Comparison of ENCODE assay signal across 9 mouse cellular contexts in the genomic region with DNA sequence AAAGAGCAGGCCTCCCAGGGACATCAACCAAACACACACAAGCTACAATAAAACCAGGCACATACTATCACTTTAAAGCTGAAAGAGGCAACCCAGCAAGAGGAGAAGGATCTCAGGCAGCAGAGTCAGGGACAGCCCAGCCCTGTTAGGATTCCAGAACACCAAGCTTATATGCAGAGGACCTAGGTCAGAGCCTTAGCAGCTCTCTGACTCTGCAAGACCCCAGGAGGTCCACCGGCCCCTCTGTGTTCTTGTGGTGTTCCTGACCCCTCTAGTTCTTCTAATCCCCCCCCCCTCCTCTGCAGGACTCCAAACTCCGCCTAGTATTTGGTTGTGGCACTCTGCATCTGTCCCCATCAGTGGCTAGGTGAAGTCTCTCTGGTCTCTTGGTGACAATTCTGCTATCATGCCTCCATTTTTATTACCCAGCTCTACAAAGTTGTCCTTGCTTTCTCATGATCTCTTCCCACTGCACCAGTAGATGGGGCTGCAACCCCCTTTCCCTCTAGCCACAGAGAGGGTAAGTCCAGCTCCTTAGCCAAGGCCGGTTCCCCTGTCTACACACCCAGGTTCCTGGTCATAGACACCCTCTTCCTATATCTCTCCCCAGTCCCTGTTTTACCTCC. TPM values are rescaled to one million over a fixed set of nuclear protein-coding genes. Genes with fewer than 3 reads are reported as not detected.
DNase-seq lines count a peak whose midpoint lies in the region; ATAC-seq lines count a peak whose summit lies in the region.
"Had no signal": no experiment of that assay in that cellular context is flagged by ENCODE, and none has a peak within 500 bp of the region (broad histone marks: within the 10 kb centered on the region; RNA-seq: fewer than 3 reads in every experiment).

No protein-coding gene starts in this region.

- H3K36me3 ChIP-seq in erythroblast, embryonic 14.5 days (ENCODE audit: control insufficient read depth), result peaks cover 29% of the 10 kb centered on the region
- H3K36me3 ChIP-seq in lung, embryonic 15.5 days, result peaks cover 25% of the 10 kb centered on the region
- peaks cover 22% of the 10 kb centered on the region for H3K36me3 ChIP-seq in intestine, embryonic 14.5 days (ENCODE audit: control insufficient read depth, insufficient read depth, low read length)

- no peak for DNase-seq in lung, postnatal 14 days
- DNase-seq in intestine, embryonic 14.5 days (ENCODE audit: low spot score), result no peak
- DNase-seq in retina, postnatal 1 day, result peak; percentile 49
- DNase-seq in cerebellum, adult 18-20 months, result no peak
- DNase-seq in frontal cortex, postnatal 14 days (ENCODE audit: low spot score in 2 of 2), result no peak

- H3K4me3 ChIP-seq in erythroblast, embryonic 14.5 days (replicated peaks), result peak overlapping the region; percentile 19
- no peak overlapping the region for H3K4me3 ChIP-seq in lung, embryonic 15.5 days
- H3K4me3 ChIP-seq in intestine, embryonic 14.5 days (ENCODE audit: low read depth, low read length), result no peak overlapping the region

- H3K9me3 ChIP-seq in erythroblast, embryonic 14.5 days (ENCODE audit: control insufficient read depth, low read length), result no peaks in the 10 kb centered on the region
- H3K9me3 ChIP-seq in lung, embryonic 15.5 days, result no peaks in the 10 kb centered on the region
- H3K9me3 ChIP-seq in intestine, embryonic 14.5 days (ENCODE audit: control insufficient read depth, low read length), result no peaks in the 10 kb centered on the region

- peak overlapping the region; percentile 69 for H3K4me2 ChIP-seq in lung, embryonic 15.5 days
- H3K4me2 ChIP-seq in intestine, embryonic 14.5 days (ENCODE audit: low read length), result no peak overlapping the region

- WGBS in lung, embryonic 15.5 days, result 36% methylated on average over 3 of the region's 3 CpGs
- 40% methylated on average over 3 of the region's 3 CpGs for WGBS in intestine, embryonic 14.5 days

- peaks cover 36% of the 10 kb centered on the region for H3K4me1 ChIP-seq in erythroblast, embryonic 14.5 days (ENCODE audit: control insufficient read depth)
- peaks cover 17% of the 10 kb centered on the region for H3K4me1 ChIP-seq in lung, embryonic 15.5 days
- H3K4me1 ChIP-seq in intestine, embryonic 14.5 days (replicated peaks; ENCODE audit: control insufficient read depth, insufficient read depth, low read length), result peaks cover 14% of the 10 kb centered on the region; the same call in 1 of the 2 replicates

- peaks cover 12% of the 10 kb centered on the region for H3K27me3 ChIP-seq in erythroblast, embryonic 14.5 days (ENCODE audit: control insufficient read depth)
- no peaks in the 10 kb centered on the region for H3K27me3 ChIP-seq in lung, embryonic 15.5 days
- H3K27me3 ChIP-seq in intestine, embryonic 14.5 days (replicated peaks; ENCODE audit: control insufficient read depth, insufficient read depth, low read length), result no peaks in the 10 kb centered on the region

- peak overlapping the region; percentile 61 for H3K27ac ChIP-seq in lung, embryonic 15.5 days
- H3K27ac ChIP-seq in intestine, embryonic 14.5 days (ENCODE audit: low read depth), result peak overlapping the region; percentile 30

- no peak for ATAC-seq in erythroblast, adult 5-6 weeks (replicated peaks; ENCODE audit: low FRiP score, poor library complexity, severe bottlenecking)
- ATAC-seq in lung, embryonic 15.5 days (ENCODE audit: borderline replicate concordance, extremely low read depth, low FRiP score, low TSS enrichment), result no peak
- ATAC-seq in intestine, embryonic 14.5 days (replicated peaks; ENCODE audit: low FRiP score, low TSS enrichment, low read depth), result no peak

- no peak overlapping the region for H3K9ac ChIP-seq in lung, embryonic 15.5 days
- no peak overlapping the region for H3K9ac ChIP-seq in intestine, embryonic 14.5 days (ENCODE audit: low read length)

RNA-seq across cellular contexts. Expression of gene Mlst8, which starts 1.4 kb away (rescaled TPM):
- 1.4 and 1.7 TPM in 2 replicates for polyA plus RNA-seq in erythroblast, embryonic 14.5 days (2012)
- 5.9 and 15.8 TPM in 2 replicates for total RNA-seq in erythroblast, adult 5-6 weeks (2015; ENCODE audit: low replicate concordance)
- total RNA-seq in erythroblast, adult 5-6 weeks (2017; ENCODE audit: low replicate concordance), result 5.5 and 8.2 TPM in 2 replicates
- 31.6 and 34.5 TPM in 2 replicates for polyA plus RNA-seq in lung, embryonic 15.5 days (2015; fragmentation: Nextera tagmentation; extraction: Ambion mirVana)
- polyA plus RNA-seq in intestine, embryonic 14.5 days (2014; fragmentation: Nextera tagmentation; extraction: Ambion mirVana), result 32.3 and 32.7 TPM in 2 replicates

RNA-seq across cellular contexts. Expression of gene Bricd5, which starts 6.6 kb away (rescaled TPM):
- not detected in 2 replicates for polyA plus RNA-seq in erythroblast, embryonic 14.5 days (2012)
- 1.7 TPM in 1 of 2 replicates, not detected in the other for total RNA-seq in erythroblast, adult 5-6 weeks (2015; ENCODE audit: low replicate concordance)
- total RNA-seq in erythroblast, adult 5-6 weeks (2017; ENCODE audit: low replicate concordance), result 1.1 TPM in 1 of 2 replicates, not detected in the other
- not detected in 2 replicates for polyA plus RNA-seq in lung, embryonic 15.5 days (2015; fragmentation: Nextera tagmentation; extraction: Ambion mirVana)
- 0.50 and 0.53 TPM in 2 replicates for polyA plus RNA-seq in intestine, embryonic 14.5 days (2014; fragmentation: Nextera tagmentation; extraction: Ambion mirVana)

RNA-seq across cellular contexts. Expression of gene Caskin1, which starts 8.1 kb away (rescaled TPM):
- not detected in 2 replicates for polyA plus RNA-seq in erythroblast, embryonic 14.5 days (2012)
- total RNA-seq in erythroblast, adult 5-6 weeks (2015; ENCODE audit: low replicate concordance), result not detected in 2 replicates
- not detected in 2 replicates for total RNA-seq in erythroblast, adult 5-6 weeks (2017; ENCODE audit: low replicate concordance)
- 0.97 and 1.0 TPM in 2 replicates for polyA plus RNA-seq in lung, embryonic 15.5 days (2015; fragmentation: Nextera tagmentation; extraction: Ambion mirVana)
- polyA plus RNA-seq in intestine, embryonic 14.5 days (2014; fragmentation: Nextera tagmentation; extraction: Ambion mirVana), result 2.1 and 2.8 TPM in 2 replicates
- total RNA-seq: monocyte, adult 5-6 weeks had no signal

RNA-seq across cellular contexts. Expression of gene Pgp, which starts 10.1 kb away (rescaled TPM):
- 13.0 and 15.1 TPM in 2 replicates for polyA plus RNA-seq in erythroblast, embryonic 14.5 days (2012)
- 14.2 and 20.2 TPM in 2 replicates for total RNA-seq in erythroblast, adult 5-6 weeks (2015; ENCODE audit: low replicate concordance)
- 6.1 and 8.1 TPM in 2 replicates for total RNA-seq in erythroblast, adult 5-6 weeks (2017; ENCODE audit: low replicate concordance)
- 56.2 and 57.4 TPM in 2 replicates for polyA plus RNA-seq in lung, embryonic 15.5 days (2015; fragmentation: Nextera tagmentation; extraction: Ambion mirVana)
- polyA plus RNA-seq in intestine, embryonic 14.5 days (2014; fragmentation: Nextera tagmentation; extraction: Ambion mirVana), result 73.1 and 81.0 TPM in 2 replicates

RNA-seq across cellular contexts. Expression of gene E4f1, which starts 10.2 kb away (rescaled TPM):
- 6.2 and 7.3 TPM in 2 replicates for polyA plus RNA-seq in erythroblast, embryonic 14.5 days (2012)
- 15.0 and 20.9 TPM in 2 replicates for total RNA-seq in erythroblast, adult 5-6 weeks (2015; ENCODE audit: low replicate concordance)
- 13.4 and 14.1 TPM in 2 replicates for total RNA-seq in erythroblast, adult 5-6 weeks (2017; ENCODE audit: low replicate concordance)
- polyA plus RNA-seq in lung, embryonic 15.5 days (2015; fragmentation: Nextera tagmentation; extraction: Ambion mirVana), result 26.0 and 35.4 TPM in 2 replicates
- polyA plus RNA-seq in intestine, embryonic 14.5 days (2014; fragmentation: Nextera tagmentation; extraction: Ambion mirVana), result 23.2 and 23.8 TPM in 2 replicates

Comparison
In these comparisons a context has a peak if more than half of its experiments do, and no peak if none do; other contexts are left out.
1. RNA of gene Mlst8, which starts 1.4 kb away (polyA plus RNA-seq): 31.6 to 34.5 TPM in lung, embryonic 15.5 days and 32.3 to 32.7 TPM in intestine, embryonic 14.5 days; 1.4 to 1.7 TPM in erythroblast, embryonic 14.5 days; every median in the first group is over 10 times any median in the second.